Mouse (Mus musculus) hindbrain, embryonic 15.5 days (tissue): ENCODE data around the gene Tlr6. TPM values are rescaled to one million over a fixed set of nuclear protein-coding genes. Genes with fewer than 3 reads are reported as not detected.

Experiments
- ATAC-seq: fragments of 200-750 bp; cut with Nextera tagmentation; 2 replicates; pipeline ENCODE4 v1.8.0; 2017; ENCODE audit warnings: low read depth, moderate number of reproducible peaks, moderate TSS enrichment; ENCODE audit not compliant: low FRiP score
- H3K27ac ChIP-seq: fragments of 300-500 bp; sonication (generic); replicated peaks from 2 replicates; pipeline ENCODE4 v1.5.1; 2015; ENCODE audit warnings: mild to moderate bottlenecking, inconsistent platforms
- H3K27me3 ChIP-seq: fragments of 300-500 bp; sonication (generic); 2 replicates; pipeline ENCODE4 v1.6.1; 2015; ENCODE audit warnings: control low read depth, inconsistent platforms
- H3K36me3 ChIP-seq: fragments of 300-500 bp; sonication (generic); 2 replicates; pipeline ENCODE4 v1.6.1; 2015; ENCODE audit warnings: control low read depth, inconsistent platforms
- H3K4me1 ChIP-seq: fragments of 300-500 bp; sonication (generic); replicated peaks from 2 replicates; pipeline ENCODE4 v1.6.1; 2015; ENCODE audit warnings: control low read depth, inconsistent platforms
- H3K4me2 ChIP-seq: fragments of 300-500 bp; sonication (generic); 2 replicates; pipeline ENCODE4 v1.6.1; 2015; ENCODE audit warnings: moderate library complexity, mild to moderate bottlenecking, inconsistent platforms
- H3K4me3 ChIP-seq: fragments of 300-500 bp; sonication (generic); 2 replicates; pipeline ENCODE4 v1.5.1; 2015; ENCODE audit warnings: mild to moderate bottlenecking, inconsistent platforms
- H3K9ac ChIP-seq: fragments of 300-500 bp; sonication (generic); 2 replicates; pipeline ENCODE4 v1.6.1; 2015; ENCODE audit warnings: inconsistent platforms
- H3K9me3 ChIP-seq: fragments of 300-500 bp; sonication (generic); 2 replicates; pipeline ENCODE4 v1.6.1; 2016; ENCODE audit warnings: control low read depth, inconsistent platforms
- WGBS: fragments of 180-500 bp; shearing (Covaris S2); methylation state at CpG from one replicate; pipeline ENCODE4 v1.1.7; 2015; 5-methylcytosine and 5-hydroxymethylcytosine counted together
- polyA plus RNA-seq: library from polyadenylated mRNA; unstranded; fragments of >200 nt; fragmentation: Nextera tagmentation; extraction: Ambion mirVana; gene quantifications from 2 replicates; pipeline ENCODE4 v1.2.1, GENCODE M21; 2015

Tlr6 gene
- polyA plus RNA-seq, 1 experiment from 2014 or later = 0.19 TPM

DNA sequence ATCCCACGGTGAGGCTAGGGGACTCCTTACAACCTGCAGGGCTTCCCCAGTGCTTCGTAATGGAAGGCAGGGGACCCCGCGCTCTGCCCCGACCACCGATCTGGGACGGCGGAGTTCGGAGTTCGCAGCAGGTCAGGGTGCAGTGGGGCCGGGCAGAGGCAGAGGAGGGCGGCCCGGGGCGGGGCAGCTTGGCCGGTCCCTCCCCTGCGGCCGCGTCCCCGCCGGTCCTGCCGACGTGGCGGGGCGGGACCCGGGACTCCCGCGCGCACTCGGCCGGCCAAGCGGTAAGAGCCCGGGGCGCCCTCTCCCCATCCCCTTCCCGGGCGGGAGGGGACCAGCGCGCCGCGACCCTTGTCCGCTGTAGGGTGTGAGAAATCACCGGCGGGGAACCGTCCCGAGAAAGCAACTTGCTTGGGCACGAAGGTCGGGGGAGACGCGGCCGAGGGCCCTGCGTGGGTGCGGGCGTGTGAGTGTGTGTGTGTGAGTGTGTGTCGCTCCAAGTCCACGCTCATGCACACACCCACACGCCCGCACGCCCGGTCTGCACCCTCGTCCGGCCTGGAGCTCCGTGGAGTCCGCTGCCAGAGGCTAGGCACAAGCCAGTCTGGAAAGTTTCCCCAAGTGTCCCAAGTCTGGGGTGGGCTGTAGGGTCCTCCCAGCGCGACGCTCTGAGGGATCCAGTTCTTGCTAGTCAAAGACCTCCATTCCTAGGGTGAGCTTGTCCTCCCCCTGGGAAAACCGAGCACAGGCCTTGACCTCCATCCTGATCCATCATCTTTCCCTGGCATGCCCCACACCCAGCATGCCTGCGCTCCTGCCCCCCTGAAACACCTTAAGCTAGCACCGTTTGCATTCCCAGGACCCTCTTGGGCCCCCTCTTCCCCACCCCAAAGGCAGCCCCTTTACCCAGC, 10.2 kb upstream of the Tlr6 start, which contains the start of gene Fam114a1:
Gene Fam114a1 (plus strand): TSS at position 211 of the 911 bp plus-strand sequence.
- ATAC-seq = peak; percentile 63; the same call in 1 of the 2 replicates
- H3K36me3 ChIP-seq = no peaks in the 10 kb centered on the region
- peak within 1 kb of the TSS; percentile 55 for H3K4me3 ChIP-seq
- H3K4me2 ChIP-seq = peak within 1 kb of the TSS; percentile 96
- peaks cover 10% of the 10 kb centered on the region for H3K27me3 ChIP-seq
- H3K9ac ChIP-seq = peak within 1 kb of the TSS; percentile 50
- under 1% methylated on average over 59 of the region's 68 CpGs for WGBS
- H3K9me3 ChIP-seq = no peaks in the 10 kb centered on the region
- H3K4me1 ChIP-seq = peaks cover 13% of the 10 kb centered on the region
- no peak within 1 kb of the TSS for H3K27ac ChIP-seq

DNA sequence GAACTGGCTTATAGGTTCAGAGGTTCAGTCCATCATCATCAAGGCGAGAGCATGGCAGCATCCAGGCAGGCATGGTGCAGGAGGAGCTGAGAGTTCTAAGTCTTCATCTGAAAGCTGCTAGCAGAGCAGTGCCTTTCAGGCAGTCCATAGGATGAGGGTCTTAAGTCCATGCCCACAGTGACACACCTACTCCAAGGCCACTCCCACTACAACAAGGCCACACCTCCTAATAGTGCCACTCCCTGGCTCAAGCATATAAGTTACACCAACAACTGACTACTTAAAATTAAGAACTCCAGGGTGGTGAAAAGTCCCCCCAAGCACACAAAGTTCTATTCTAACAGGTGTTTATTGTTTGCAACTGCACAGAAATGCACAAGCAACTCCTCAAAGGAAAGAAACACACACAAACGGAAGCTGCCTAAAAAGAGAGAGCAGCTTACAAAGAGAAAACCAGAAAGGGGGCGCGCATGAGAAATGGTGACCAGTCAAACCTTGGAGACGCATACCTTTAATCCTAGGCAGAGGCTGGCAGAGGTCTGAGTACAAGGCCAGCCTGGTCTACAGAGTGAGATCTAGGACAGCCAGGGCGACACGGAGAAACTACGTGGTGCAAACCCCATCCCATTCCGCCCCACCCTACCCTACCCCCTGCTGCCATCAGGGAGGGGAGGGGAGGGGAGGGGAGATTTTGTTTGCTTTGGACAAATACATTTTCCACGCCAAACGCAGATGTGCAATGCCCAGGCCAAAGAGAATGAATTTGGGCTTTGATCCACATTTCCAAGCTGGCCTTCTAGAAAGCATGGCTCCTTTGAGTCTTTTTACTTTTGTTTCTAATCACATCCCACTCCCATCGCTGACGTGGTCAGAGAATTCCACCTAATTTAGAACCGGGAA, 9.3 kb upstream of the Tlr6 start:
- Histone ChIP-seq H3K27ac (no peak overlapping the region), H3K9ac (peak overlapping the region; percentile 50), H3K36me3 (no peaks in the 10 kb centered on the region), H3K9me3 (no peaks in the 10 kb centered on the region), H3K4me3 (peak overlapping the region; percentile 55), H3K4me2 (peak overlapping the region; percentile 96), H3K27me3 (peaks cover 10% of the 10 kb centered on the region), H3K4me1 (peaks cover 13% of the 10 kb centered on the region)
- 5% methylated on average over 14 of the region's 14 CpGs for WGBS
- no peak for ATAC-seq

DNA sequence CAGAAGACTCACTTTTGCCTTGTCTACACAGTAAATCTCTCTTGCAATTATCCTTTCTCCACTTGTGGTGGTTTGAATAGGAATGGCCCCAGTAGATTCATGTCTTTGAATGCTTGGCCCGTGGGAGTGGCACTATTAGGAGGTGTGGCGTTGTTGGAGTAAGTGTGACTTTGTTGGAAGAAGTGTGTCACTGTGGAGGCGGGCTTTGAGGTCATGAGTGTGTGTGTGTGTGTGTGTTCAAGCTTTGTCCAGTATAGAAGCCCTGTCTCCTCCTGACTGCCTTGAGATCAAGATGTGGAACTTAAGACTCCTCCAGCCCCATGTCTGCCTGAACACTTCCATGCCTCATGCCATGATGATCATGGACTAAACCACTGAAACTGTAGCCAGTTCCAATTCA, 3.8 kb upstream of the Tlr6 start:
- no peak for ATAC-seq
- Histone ChIP-seq H3K9me3 (no peaks in the 10 kb centered on the region), H3K27me3 (peaks cover 3% of the 10 kb centered on the region), H3K4me1 (no peaks in the 10 kb centered on the region), H3K27ac (no peak overlapping the region), H3K9ac (no peak overlapping the region), H3K4me3 (no peak overlapping the region), H3K4me2 (no peak overlapping the region), H3K36me3 (no peaks in the 10 kb centered on the region)
- WGBS = 91% methylated on average over 3 of the region's 3 CpGs

DNA sequence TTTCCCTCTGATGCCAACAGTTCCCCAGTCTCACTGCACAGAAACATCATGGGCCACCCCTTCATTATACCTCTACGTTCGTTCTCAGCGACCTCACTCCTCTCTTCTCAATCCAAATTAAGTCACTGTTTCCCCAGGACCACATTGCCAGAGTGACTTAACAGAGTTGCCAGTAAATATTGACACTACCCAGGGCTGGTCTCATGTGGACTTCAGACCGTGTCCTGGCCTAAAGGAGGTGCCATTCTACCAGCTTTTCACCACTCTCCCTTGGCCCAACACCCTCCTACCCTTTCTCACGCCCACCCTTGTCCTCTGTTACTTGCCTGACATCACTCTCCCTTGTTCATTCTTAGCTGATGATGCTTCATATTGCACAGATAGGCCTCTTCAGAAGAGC, 3.4 kb upstream of the Tlr6 start:
- no peaks in the 10 kb centered on the region for H3K36me3 ChIP-seq
- no peak overlapping the region for H3K4me3 ChIP-seq
- WGBS = 88% methylated on average over 5 of the region's 5 CpGs
- no peak for ATAC-seq
- H3K9me3 ChIP-seq = no peaks in the 10 kb centered on the region
- no peaks in the 10 kb centered on the region for H3K4me1 ChIP-seq
- H3K27ac ChIP-seq = no peak overlapping the region
- no peaks in the 10 kb centered on the region for H3K27me3 ChIP-seq
- H3K4me2 ChIP-seq = no peak overlapping the region
- no peak overlapping the region for H3K9ac ChIP-seq

DNA sequence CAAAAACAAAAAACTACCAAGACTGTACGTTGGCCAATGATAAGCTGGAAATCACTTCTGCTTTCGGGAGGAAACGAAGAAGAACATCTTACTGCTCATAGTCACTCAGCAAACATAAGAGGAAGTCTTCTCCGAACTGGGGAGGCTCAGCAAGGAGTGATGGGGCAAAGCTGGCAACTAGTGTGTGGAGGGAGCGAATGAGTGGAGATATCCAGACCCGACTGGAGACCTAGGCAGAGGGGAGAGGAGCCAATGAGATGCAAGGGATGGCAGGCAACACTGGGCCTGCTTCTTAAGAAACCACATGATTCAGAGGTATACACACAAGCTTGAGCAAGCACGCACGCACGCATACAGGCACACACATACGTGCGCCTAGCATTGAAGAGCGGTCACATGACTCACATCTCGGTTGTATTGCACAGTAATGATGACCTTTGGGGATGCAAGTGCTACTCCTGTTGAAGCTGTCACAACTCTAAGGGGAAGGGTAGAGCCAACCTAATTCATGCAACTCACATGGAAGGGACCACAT, 1.0 kb upstream of the Tlr6 start:
- Histone ChIP-seq H3K27me3 (no peaks in the 10 kb centered on the region), H3K4me1 (no peaks in the 10 kb centered on the region), H3K27ac (no peak overlapping the region), H3K9ac (no peak overlapping the region), H3K36me3 (no peaks in the 10 kb centered on the region), H3K4me3 (no peak overlapping the region), H3K9me3 (no peaks in the 10 kb centered on the region), H3K4me2 (no peak overlapping the region)
- ATAC-seq = no peak
- WGBS = 92% methylated on average over 13 of the region's 13 CpGs

DNA sequence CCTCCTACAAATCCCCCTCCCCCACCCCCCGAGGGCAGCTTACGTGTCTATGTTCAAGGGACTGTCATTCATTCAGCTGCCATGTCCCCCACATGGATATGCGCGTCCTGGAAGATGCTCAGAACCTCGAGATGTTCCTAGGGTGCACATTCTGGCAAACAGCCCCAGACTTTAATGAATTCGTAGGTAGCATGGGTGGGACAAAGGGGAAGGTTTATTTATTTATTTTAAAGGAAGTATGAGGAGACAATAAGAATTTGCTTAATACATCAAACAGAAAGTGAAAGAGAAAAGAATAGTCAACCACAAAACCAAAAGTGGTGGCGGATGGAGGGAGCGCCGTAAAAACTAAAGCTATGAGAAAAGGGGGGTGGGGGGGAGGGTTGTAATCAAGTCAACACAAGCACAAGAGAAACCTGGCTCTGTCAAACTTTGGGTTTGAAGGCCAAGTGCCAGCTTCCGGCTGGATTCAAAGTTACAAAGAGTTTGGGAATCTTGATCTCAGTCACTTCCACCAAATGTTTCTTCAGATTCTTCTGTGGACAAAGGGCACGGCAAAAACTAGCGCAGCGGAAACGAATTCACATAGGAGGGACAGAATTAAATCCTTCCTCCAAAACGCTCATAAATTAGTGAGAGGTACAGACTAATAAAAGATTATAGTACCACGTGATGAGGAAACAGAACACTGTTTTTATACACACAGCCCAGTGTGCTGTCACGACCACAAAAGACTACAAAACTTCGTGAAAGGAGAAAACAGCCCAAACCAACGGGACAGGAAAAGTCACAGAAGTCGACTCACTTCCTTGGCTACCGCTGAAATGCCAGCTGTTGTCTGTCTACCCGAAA, 680 bp downstream of the Tlr6 start:
- Histone ChIP-seq H3K27ac (no peak overlapping the region), H3K27me3 (no peaks in the 10 kb centered on the region), H3K9ac (no peak overlapping the region), H3K4me3 (no peak overlapping the region), H3K4me1 (no peaks in the 10 kb centered on the region), H3K36me3 (no peaks in the 10 kb centered on the region), H3K4me2 (no peak overlapping the region), H3K9me3 (no peaks in the 10 kb centered on the region)
- WGBS = 79% methylated on average over 22 of the region's 22 CpGs
- no peak for ATAC-seq

DNA sequence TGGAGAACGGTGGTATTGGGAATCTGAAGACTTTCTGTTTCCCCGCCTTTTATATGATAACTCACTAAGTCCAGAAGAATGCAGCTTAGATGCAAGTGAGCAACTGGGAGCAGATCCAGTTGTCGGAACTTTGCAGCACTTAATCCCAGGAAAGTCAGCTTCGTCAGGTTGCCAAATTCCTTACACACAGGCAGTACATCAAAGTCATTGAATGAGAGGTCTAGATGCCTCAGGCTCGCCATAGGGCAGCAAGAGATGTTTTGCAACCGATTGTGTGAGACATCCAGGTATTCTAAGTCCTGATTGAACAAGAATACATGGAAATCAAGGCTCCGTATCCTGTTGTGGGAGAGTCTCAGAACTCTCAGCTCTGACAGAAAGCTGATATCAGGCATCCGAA, 5.0 kb downstream of the Tlr6 start:
- Histone ChIP-seq H3K27me3 (no peaks in the 10 kb centered on the region), H3K4me1 (no peaks in the 10 kb centered on the region), H3K9ac (no peak overlapping the region), H3K9me3 (no peaks in the 10 kb centered on the region), H3K4me3 (no peak overlapping the region), H3K27ac (no peak overlapping the region), H3K36me3 (no peaks in the 10 kb centered on the region), H3K4me2 (no peak overlapping the region)
- ATAC-seq = no peak
- 89% methylated on average over 8 of the region's 8 CpGs for WGBS

DNA sequence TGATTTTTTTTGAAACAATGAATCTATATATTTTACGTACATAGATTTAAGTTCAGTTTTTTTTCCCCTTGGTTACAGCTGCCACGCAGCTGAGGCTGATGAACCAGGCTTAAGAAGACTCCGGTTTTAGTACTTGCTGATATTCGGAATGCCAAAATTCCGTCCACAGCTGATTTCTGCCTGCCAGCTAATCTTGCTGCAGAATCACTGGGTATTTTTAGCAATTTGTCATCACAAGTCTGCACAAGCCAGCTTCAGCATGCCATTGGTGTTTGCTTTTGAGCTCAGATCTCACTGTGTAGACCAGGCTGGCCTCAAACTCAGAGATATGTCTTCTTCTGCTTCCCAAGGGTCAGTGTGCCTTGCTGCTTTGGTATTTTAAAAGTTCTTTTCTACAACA, 8.4 kb downstream of the Tlr6 start:
- H3K4me1 ChIP-seq = no peaks in the 10 kb centered on the region
- no peaks in the 10 kb centered on the region for H3K9me3 ChIP-seq
- H3K27ac ChIP-seq = no peak overlapping the region
- H3K27me3 ChIP-seq = no peaks in the 10 kb centered on the region
- H3K4me3 ChIP-seq = no peak overlapping the region
- H3K9ac ChIP-seq = no peak overlapping the region
- no peaks in the 10 kb centered on the region for H3K36me3 ChIP-seq
- H3K4me2 ChIP-seq = no peak overlapping the region
- ATAC-seq = no peak
- 95% methylated on average over 5 of the region's 5 CpGs for WGBS

DNA sequence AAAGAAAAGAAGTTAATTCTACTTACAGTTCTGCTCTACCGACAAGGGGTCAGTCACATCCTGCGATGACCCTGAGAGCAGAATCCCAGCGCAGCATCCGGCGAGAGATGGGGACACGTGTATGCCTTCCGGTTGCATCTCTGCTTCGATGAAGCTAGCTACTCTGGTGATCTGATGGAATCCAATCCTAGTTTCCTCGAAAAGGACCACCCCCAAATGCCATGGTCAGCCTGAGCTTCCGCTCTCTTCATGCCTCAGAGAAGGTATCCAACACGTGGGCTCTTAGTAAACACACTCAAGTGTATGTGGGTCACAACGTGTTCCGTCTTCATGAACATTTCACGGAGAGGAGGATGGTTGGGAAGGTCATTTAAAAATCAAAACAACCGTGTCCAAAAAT, 27.1 kb downstream of the Tlr6 start:
- no peak overlapping the region for H3K4me2 ChIP-seq
- 94% methylated on average over 15 of the region's 15 CpGs for WGBS
- H3K4me3 ChIP-seq = no peak overlapping the region
- no peak overlapping the region for H3K9ac ChIP-seq
- no peaks in the 10 kb centered on the region for H3K36me3 ChIP-seq
- H3K9me3 ChIP-seq = no peaks in the 10 kb centered on the region
- H3K27me3 ChIP-seq = no peaks in the 10 kb centered on the region
- H3K4me1 ChIP-seq = no peaks in the 10 kb centered on the region
- no peak overlapping the region for H3K27ac ChIP-seq
- no peak for ATAC-seq

DNA sequence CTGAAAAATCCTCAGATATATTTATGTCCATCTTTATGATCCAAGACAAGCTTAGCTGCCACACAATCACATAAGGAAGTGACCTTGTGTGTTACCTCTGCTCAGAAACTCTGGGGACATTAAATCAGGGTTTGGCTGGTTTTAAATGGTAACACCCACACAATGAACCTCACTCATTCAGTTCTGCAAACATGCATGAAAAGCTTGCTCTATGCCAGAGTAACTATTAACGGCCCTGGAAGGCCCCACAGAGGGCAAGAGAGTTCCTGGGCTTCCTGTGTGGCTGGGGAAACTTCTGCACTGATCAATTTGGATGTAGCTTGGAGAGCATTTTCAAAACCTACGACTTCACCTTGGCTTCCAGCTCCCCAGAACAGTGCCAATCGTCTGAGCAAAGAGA, 27.7 kb downstream of the Tlr6 start:
- Histone ChIP-seq H3K4me3 (no peak overlapping the region), H3K27me3 (no peaks in the 10 kb centered on the region), H3K4me2 (no peak overlapping the region), H3K27ac (no peak overlapping the region), H3K9me3 (no peaks in the 10 kb centered on the region), H3K9ac (no peak overlapping the region), H3K36me3 (no peaks in the 10 kb centered on the region), H3K4me1 (no peaks in the 10 kb centered on the region)
- ATAC-seq = no peak
- 61% methylated on average over 3 of the region's 3 CpGs for WGBS

DNA sequence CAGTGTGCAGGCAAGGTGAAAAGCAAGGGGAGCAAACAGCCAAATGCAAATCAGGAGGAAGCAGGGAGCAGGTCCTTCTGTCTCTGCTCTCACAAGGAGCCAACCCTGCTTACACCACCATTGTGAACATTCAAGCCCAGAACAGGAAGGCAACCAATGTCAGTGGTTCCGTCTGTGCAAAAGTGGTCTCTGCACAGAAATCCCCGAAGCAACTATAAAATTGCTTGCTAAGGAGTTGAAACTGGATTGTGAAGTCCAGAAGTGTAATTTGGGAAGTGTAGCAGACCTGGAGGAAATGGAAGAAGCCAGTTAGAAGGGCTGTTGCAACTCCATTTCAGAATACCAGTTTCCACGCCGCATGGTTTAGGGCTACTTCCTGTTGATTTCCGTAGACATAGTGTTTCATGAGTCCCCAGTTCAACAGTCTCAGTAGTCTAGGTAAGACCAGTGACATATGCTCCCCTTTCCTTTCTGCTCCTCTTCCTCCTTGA, 37.0 kb downstream of the Tlr6 start:
- Histone ChIP-seq H3K4me1 (no peaks in the 10 kb centered on the region), H3K27me3 (no peaks in the 10 kb centered on the region), H3K9ac (no peak overlapping the region), H3K27ac (no peak overlapping the region), H3K9me3 (no peaks in the 10 kb centered on the region), H3K4me3 (no peak overlapping the region), H3K36me3 (no peaks in the 10 kb centered on the region), H3K4me2 (no peak overlapping the region)
- no peak for ATAC-seq
- WGBS = 90% methylated on average over 5 of the region's 5 CpGs
